Mouse (Mus musculus) intestine, embryonic 16.5 days (tissue): ENCODE results near the gene Gm10972. TPM values are rescaled to one million over a fixed set of nuclear protein-coding genes. Genes with fewer than 3 reads are reported as not detected.

Experiments
- ATAC-seq: fragments of 200-750 bp; cut with Nextera tagmentation; 2 replicates; pipeline ENCODE4 v1.8.0; 2017; ENCODE audit warnings: moderate TSS enrichment, moderate library complexity
- H3K27ac ChIP-seq: fragments of 300-500 bp; sonication (generic); 2 replicates; pipeline ENCODE4 v1.5.1; 2014; ENCODE audit warnings: mild to moderate bottlenecking, low read length
- H3K27me3 ChIP-seq: fragments of 300-500 bp; sonication (generic); replicated peaks from 2 replicates; pipeline ENCODE4 v1.6.1; 2014; ENCODE audit warnings: low read length, control low read depth, mixed read lengths; ENCODE audit not compliant: control insufficient read depth, insufficient read depth
- H3K36me3 ChIP-seq: fragments of 300-500 bp; sonication (generic); 2 replicates; pipeline ENCODE4 v1.6.1; 2014; ENCODE audit warnings: low read length, control low read depth; ENCODE audit not compliant: control insufficient read depth, insufficient read depth
- H3K4me1 ChIP-seq: fragments of 300-500 bp; sonication (generic); 2 replicates; pipeline ENCODE4 v1.6.1; 2014; ENCODE audit warnings: low read length, control low read depth, mixed read lengths; ENCODE audit not compliant: control insufficient read depth, insufficient read depth
- H3K4me2 ChIP-seq: fragments of 300-500 bp; sonication (generic); 2 replicates; pipeline ENCODE4 v1.6.1; 2014; ENCODE audit warnings: low read depth, low read length, control low read depth
- H3K4me3 ChIP-seq: fragments of 300-500 bp; sonication (generic); 2 replicates; pipeline ENCODE4 v1.5.1; 2014; ENCODE audit warnings: mild to moderate bottlenecking, low read length
- H3K9ac ChIP-seq: fragments of 300-500 bp; sonication (generic); 2 replicates; pipeline ENCODE4 v1.6.1; 2014; ENCODE audit warnings: low read depth, low read length
- H3K9me3 ChIP-seq: fragments of 300-500 bp; sonication (generic); 2 replicates; pipeline ENCODE4 v1.6.1; 2016; ENCODE audit warnings: low read length, control low read depth; ENCODE audit not compliant: control insufficient read depth
- WGBS: fragments of 180-500 bp; shearing (Covaris S2); extraction: QIAGEN DNeasy Blood & Tissue Kit; methylation state at CpG from one replicate; pipeline ENCODE4 v1.1.7; 2014; 5-methylcytosine and 5-hydroxymethylcytosine counted together
- polyA plus RNA-seq: library from polyadenylated mRNA; unstranded; fragments of >200 nt; fragmentation: Nextera tagmentation; extraction: Ambion mirVana; gene quantifications from 2 replicates; pipeline ENCODE4 v1.2.1, GENCODE M21; 2015

The Gm10972 gene
- polyA plus RNA-seq, 1 experiment from 2014 or later = not detected

DNA sequence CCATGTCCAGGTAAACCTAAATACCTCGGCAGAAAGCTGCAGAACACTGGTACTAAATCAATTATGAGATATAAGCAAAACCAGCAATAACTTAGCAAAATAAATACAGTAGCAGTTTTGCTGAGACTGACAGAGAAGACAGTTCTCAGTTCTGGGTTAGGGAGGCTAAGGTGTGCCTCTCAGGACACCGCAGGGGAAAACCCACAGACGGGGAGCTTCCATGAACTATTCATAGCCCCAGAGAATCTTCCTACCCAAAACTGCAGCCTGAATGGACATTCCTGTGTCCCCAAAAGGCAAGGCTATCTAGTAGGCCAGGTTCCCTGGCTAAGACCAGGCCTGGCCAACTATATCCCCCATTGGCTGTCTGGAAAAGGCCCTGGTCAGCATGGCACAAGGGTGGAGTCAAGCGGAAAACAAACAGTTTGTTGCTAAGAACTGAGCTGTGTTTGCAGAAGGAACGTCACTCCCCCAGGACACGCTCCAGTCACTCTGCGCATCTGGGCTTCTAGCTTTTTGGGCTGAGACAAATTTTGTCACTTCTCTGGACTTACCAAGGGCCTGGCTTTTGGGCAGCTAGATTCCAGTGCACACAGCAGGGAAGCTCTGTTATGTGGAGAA lies 29.5 kb upstream of the Gm10972 start:
- ATAC-seq = no peak
- Histone ChIP-seq H3K4me1 (no peaks in the 10 kb centered on the region), H3K27me3 (no peaks in the 10 kb centered on the region), H3K9me3 (no peaks in the 10 kb centered on the region), H3K4me3 (no peak overlapping the region), H3K9ac (no peak overlapping the region), H3K36me3 (no peaks in the 10 kb centered on the region), H3K4me2 (no peak overlapping the region), H3K27ac (no peak overlapping the region)
- 76% methylated on average over 7 of the region's 7 CpGs for WGBS

DNA sequence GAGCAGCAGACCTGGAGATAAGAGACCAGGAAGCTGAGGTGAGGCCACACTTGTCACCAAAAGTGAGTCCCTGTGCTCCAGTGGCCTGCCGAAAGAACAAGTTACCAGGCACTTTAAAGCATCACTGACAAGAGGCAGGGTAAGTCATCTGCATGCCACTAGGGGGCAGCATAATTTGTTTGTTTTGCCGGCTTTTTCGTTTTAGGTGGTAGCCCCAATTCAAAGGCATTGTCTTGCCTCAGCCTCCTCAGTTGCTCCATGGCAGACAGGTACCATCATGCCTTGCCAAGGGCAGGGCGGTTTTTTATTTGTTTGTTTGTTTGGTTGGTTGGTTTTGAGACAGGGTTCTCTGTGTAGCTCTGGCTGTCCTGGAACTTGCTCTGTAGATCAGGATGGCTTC lies 26.2 kb upstream of the Gm10972 start:
- Histone ChIP-seq H3K27ac (no peak overlapping the region), H3K4me1 (no peaks in the 10 kb centered on the region), H3K9ac (no peak overlapping the region), H3K4me2 (no peak overlapping the region), H3K36me3 (no peaks in the 10 kb centered on the region), H3K4me3 (no peak overlapping the region), H3K9me3 (no peaks in the 10 kb centered on the region), H3K27me3 (no peaks in the 10 kb centered on the region)
- ATAC-seq = no peak
- 80% methylated on average over 4 of the region's 4 CpGs for WGBS

DNA sequence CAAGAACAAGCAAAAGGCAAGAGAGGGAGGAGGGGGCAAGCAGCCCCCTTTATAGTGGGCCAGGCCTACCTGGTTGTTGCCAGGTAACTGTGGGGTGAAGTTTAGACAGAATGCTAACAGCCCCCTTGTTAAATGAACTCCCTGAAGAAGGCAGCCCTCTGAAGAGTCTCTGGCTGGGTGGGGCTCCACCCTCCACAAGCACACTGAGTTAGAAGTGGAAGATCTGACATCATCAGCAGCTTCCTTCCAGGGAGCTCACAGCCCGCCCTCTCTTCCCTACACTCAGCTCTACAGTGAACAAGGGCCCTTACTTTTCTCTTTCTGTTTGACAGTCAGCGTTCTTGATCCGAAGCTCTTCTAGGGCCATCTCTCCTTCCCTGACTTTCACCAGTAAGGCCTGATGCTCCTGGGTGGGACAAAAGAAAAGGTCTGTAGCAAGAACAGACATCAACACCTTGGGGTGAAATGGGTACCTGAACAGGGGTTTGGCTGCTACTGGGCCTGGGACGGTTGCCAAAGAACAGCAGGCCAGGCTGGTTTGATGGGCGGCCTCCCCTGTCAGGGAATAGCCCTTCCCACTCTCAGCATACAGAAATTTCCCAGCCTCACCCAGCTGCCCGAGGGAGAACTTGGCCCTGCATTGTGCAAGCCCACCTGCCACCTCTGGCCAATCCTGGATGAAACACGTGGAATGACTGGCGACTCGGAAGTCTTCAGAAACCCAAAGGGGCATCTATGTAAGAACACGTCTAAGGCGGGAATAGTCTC lies 21.0 kb upstream of the Gm10972 start:
- Histone ChIP-seq H3K36me3 (no peaks in the 10 kb centered on the region), H3K9ac (no peak overlapping the region), H3K27me3 (no peaks in the 10 kb centered on the region), H3K4me3 (no peak overlapping the region), H3K27ac (no peak overlapping the region), H3K4me1 (0 out of 2 replicates have a peak, but pooled peaks cover 2% of the 10 kb centered on the region), H3K9me3 (no peaks in the 10 kb centered on the region), H3K4me2 (no peak overlapping the region)
- ATAC-seq = no peak
- 76% methylated on average over 11 of the region's 11 CpGs for WGBS

DNA sequence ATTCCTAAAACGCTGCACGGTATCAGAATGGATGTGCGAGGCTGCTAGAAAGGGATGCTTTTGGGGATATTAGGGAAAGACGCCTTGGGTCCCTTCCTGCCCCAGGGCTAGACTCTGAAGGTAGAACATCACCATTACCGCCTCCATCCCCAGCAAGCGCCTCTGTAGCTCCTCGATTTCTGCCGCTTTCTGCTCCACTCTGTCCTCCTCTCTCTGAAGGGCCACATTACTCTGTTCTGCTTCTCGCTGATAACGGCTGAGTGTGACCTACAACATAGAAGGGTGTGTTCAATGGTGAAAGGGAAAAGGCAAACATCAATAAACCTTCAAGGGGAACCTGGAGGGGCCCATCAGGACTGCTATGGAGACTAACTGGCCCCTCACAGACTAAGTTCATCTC lies 20.4 kb upstream of the Gm10972 start:
- 0 out of 2 replicates have a peak, but pooled peaks cover 2% of the 10 kb centered on the region for H3K4me1 ChIP-seq
- H3K4me3 ChIP-seq = no peak overlapping the region
- no peaks in the 10 kb centered on the region for H3K36me3 ChIP-seq
- no peak for ATAC-seq
- WGBS = 82% methylated on average over 10 of the region's 10 CpGs
- H3K27me3 ChIP-seq = no peaks in the 10 kb centered on the region
- H3K9ac ChIP-seq = no peak overlapping the region
- no peaks in the 10 kb centered on the region for H3K9me3 ChIP-seq
- H3K27ac ChIP-seq = no peak overlapping the region
- no peak overlapping the region for H3K4me2 ChIP-seq

DNA sequence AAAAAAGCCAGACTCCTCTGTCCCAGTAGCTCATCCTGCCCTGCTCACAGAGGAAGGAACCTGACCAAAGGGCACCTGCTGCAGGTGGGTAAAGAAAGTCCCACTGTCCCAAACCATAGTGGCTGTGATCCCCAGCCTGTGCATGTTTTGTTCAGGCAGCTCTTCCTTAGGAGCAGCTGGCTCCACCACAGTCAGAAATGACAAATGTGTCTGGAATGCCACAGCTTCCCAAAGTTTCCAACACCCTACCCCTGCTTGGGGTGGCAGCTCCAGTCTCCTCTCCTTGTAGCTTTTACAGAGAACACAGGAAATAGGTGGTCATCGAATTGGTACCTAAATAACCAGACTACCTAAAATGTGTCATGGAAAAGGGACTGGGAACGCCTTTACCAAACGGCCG lies 18.6 kb upstream of the Gm10972 start:
- H3K4me2 ChIP-seq = no peak overlapping the region
- no peak for ATAC-seq
- H3K9me3 ChIP-seq = no peaks in the 10 kb centered on the region
- no peak overlapping the region for H3K9ac ChIP-seq
- no peak overlapping the region for H3K4me3 ChIP-seq
- H3K36me3 ChIP-seq = 0 out of 2 replicates have a peak, but pooled peaks cover 2% of the 10 kb centered on the region
- H3K27me3 ChIP-seq = no peaks in the 10 kb centered on the region
- WGBS = 89% methylated on average over 4 of the region's 4 CpGs
- H3K27ac ChIP-seq = no peak overlapping the region
- 0 out of 2 replicates have a peak, but pooled peaks cover 2% of the 10 kb centered on the region for H3K4me1 ChIP-seq

DNA sequence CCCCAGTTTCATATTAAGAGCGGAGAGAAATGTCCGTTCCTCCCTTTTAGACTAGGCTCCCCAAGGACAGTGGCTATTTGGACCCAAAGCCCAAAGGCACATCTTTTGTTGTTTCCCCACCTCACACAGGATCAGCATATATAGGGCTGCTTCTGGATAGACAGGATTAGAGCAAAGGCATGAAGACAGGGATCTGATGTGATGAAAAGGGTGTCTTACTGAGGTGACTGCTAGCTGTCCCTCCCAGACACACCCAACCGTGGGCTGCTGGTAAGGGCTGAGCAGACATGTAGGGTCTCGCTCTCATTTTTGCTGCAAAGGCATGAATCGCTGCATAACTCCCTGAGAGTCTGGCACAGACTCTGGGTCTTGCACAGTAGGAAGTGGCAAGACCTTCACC lies 14.2 kb upstream of the Gm10972 start:
- Histone ChIP-seq H3K4me2 (no peak overlapping the region), H3K9me3 (no peaks in the 10 kb centered on the region), H3K4me3 (no peak overlapping the region), H3K9ac (no peak overlapping the region), H3K27ac (no peak overlapping the region), H3K27me3 (no peaks in the 10 kb centered on the region), H3K36me3 (0 out of 2 replicates have a peak, but pooled peaks cover 2% of the 10 kb centered on the region), H3K4me1 (no peaks in the 10 kb centered on the region)
- WGBS = 91% methylated on average over 5 of the region's 5 CpGs
- ATAC-seq = no peak

DNA sequence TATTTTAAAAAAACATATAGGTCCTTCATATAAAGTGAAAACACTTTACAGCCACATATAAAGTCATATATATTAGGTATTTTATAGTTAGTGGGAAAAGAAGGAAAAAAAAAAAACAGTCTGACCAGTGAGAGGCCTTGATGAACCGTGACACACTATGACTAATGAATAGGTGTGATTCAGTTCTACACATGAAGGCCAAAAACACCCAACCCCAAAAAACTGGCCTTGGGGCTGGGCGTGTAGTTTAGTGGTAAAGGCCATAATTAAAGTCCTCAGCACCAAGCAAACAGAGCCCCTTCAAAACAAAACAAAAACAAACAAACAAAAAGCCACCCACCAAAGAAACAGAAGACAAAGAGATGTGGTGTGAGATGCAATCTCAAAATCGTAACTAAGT lies 13.0 kb upstream of the Gm10972 start:
- no peak overlapping the region for H3K4me3 ChIP-seq
- no peak for ATAC-seq
- H3K27me3 ChIP-seq = no peaks in the 10 kb centered on the region
- H3K4me2 ChIP-seq = no peak overlapping the region
- 0 out of 2 replicates have a peak, but pooled peaks cover 2% of the 10 kb centered on the region for H3K36me3 ChIP-seq
- H3K4me1 ChIP-seq = no peaks in the 10 kb centered on the region
- 86% methylated on average over 3 of the region's 3 CpGs for WGBS
- H3K9me3 ChIP-seq = no peaks in the 10 kb centered on the region
- no peak overlapping the region for H3K27ac ChIP-seq
- no peak overlapping the region for H3K9ac ChIP-seq

DNA sequence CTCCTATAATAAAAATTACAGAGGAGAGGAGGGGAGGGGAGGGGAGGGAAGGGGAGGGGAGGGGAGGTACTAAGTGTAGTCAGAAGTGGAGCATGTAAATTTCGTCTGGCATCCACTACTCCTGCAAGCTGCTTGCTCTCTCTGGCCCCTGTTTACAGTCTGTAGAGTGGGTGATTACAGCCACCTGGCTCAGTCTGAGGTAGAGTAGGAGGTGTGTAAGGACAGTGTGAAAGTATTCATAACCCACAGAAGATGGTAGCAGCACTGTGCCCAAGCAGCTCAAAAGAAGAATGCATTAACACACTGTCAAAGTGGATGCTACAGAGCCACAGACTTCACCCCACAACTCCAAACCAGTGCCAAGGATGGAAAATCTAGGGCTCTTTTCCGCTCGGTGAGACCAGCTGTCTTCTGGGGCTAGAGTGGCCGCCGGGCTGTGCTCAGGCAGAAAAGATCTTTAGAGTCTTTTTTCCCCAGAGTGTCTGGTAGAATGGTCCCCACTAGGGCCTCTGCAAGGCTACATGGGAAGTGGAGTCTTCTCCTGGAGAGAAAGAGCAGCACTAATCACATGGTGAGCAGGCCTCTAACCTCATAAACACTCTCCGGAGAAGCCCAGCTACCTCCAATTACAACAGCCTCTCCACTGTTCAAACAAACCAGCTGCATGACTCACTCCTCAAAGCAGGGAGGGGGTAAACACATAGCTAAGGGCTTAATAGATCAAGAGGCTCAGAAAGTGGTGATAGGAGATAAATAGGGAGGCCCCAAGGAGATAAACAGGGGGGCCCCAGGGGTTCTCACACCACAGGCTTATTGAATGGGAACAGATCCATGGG lies 6.1 kb downstream of the Gm10972 start:
- 18% methylated on average over 6 of the region's 6 CpGs for WGBS
- no peak overlapping the region for H3K9ac ChIP-seq
- H3K27me3 ChIP-seq = no peaks in the 10 kb centered on the region
- peak overlapping the region; percentile 79 for H3K27ac ChIP-seq
- peak; percentile 96 for ATAC-seq
- H3K9me3 ChIP-seq = no peaks in the 10 kb centered on the region
- H3K4me2 ChIP-seq = peak overlapping the region; percentile 4; the same call in 1 of the 2 replicates
- no peak overlapping the region for H3K4me3 ChIP-seq
- H3K36me3 ChIP-seq = no peaks in the 10 kb centered on the region
- H3K4me1 ChIP-seq = peaks cover 24% of the 10 kb centered on the region

DNA sequence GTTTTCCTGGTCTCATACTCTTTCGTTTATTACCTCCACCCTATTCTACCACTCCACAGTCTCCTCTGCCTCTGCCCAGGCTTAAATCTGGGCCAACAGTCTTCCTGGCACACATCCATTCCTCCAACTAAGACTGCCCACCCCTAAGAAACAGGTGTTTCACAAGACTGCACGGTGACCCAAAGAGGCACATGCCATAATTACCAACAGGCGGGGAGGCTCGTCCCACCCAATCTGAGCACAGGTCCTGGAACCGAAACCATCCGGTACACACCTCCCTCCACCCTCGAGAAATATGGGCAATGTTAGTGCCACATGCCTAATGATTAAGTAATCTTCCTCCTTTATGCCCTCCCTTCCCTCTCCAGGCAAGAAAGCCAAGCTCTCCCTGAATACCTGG lies 7.5 kb downstream of the Gm10972 start:
- H3K36me3 ChIP-seq = no peaks in the 10 kb centered on the region
- no peak overlapping the region for H3K4me3 ChIP-seq
- ATAC-seq = peak; percentile 7; the same call in 1 of the 2 replicates
- no peak overlapping the region for H3K27ac ChIP-seq
- peaks cover 24% of the 10 kb centered on the region for H3K4me1 ChIP-seq
- 63% methylated on average over 7 of the region's 7 CpGs for WGBS
- no peaks in the 10 kb centered on the region for H3K9me3 ChIP-seq
- H3K4me2 ChIP-seq = 0 out of 2 replicates have a peak overlapping the region, but pooled peaks have one; percentile 10
- no peak overlapping the region for H3K9ac ChIP-seq
- H3K27me3 ChIP-seq = no peaks in the 10 kb centered on the region
